In the genomic region with DNA sequence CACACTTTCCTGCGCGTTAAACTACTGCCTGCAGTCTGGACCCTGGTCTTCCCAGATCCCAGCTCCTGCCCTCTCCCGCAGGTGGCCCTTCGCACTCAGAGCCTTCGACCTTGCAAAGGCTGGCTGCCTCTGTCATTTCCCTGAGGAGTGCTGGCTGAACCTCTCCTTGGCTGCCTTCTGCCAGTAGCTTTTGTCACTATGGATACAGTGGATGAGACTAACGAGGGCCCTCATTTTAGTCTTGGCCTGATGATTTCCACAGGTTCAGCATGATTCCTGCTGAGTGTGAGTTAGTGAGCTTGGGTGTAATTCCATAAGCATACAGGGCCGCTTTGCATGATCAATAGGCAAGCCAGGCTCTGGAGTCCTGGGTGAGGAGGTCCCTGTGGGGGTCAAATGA, we compare ENCODE assay signal across 29 mouse cellular contexts. TPM values are rescaled to one million over a fixed set of nuclear protein-coding genes. Genes with fewer than 3 reads are reported as not detected.
A peak's percentile ranks its signal among the peaks of the same experiment; 100 is the strongest.
DNase-seq lines count a peak whose midpoint lies in the region; ATAC-seq and TF ChIP-seq lines count a peak whose summit lies in the region.
"Had no signal": no experiment of that assay in that cellular context is flagged by ENCODE, and none has a peak within 500 bp of the region (broad histone marks: within the 10 kb centered on the region; RNA-seq: fewer than 3 reads in every experiment).

No protein-coding gene starts in this region.

- H3K4me1 ChIP-seq in forebrain, postnatal 0 days (ENCODE audit: insufficient read depth) = peaks cover 12% of the 10 kb centered on the region; the same call in 1 of the 2 replicates
- H3K4me1 ChIP-seq in forebrain, embryonic 11.5 days (replicated peaks; ENCODE audit: control insufficient read depth, insufficient read depth, low read length) = peaks cover 6% of the 10 kb centered on the region
- peaks cover 9% of the 10 kb centered on the region; the same call in 1 of the 2 replicates for H3K4me1 ChIP-seq in hindbrain, postnatal 0 days (ENCODE audit: insufficient read depth, low read length)
- peaks cover 13% of the 10 kb centered on the region; the same call in 1 of the 2 replicates for H3K4me1 ChIP-seq in hindbrain, embryonic 12.5 days
- peaks cover 18% of the 10 kb centered on the region for H3K4me1 ChIP-seq in midbrain, embryonic 13.5 days (replicated peaks)
- H3K4me1 ChIP-seq in midbrain, embryonic 15.5 days = peaks cover 13% of the 10 kb centered on the region
- H3K4me1 ChIP-seq: limb, embryonic 12.5 days; liver, embryonic 12.5 days had no signal

- 58% methylated on average over 7 of the region's 7 CpGs for WGBS in forebrain, postnatal 0 days
- WGBS in forebrain, embryonic 11.5 days = 78% methylated on average over 7 of the region's 7 CpGs
- WGBS in hindbrain, postnatal 0 days = 38% methylated on average over 7 of the region's 7 CpGs
- 72% methylated on average over 7 of the region's 7 CpGs for WGBS in hindbrain, embryonic 12.5 days
- WGBS in midbrain, embryonic 13.5 days = 65% methylated on average over 7 of the region's 7 CpGs
- 65% methylated on average over 7 of the region's 7 CpGs for WGBS in midbrain, embryonic 15.5 days

- no peak overlapping the region for H3K27ac ChIP-seq in forebrain, postnatal 0 days (ENCODE audit: low read depth, low read length)
- no peak overlapping the region for H3K27ac ChIP-seq in forebrain, embryonic 11.5 days (ENCODE audit: low read depth, low read length)
- H3K27ac ChIP-seq in hindbrain, postnatal 0 days = no peak overlapping the region
- H3K27ac ChIP-seq in hindbrain, embryonic 12.5 days = no peak overlapping the region
- H3K27ac ChIP-seq in midbrain, embryonic 13.5 days = no peak overlapping the region
- 0 out of 2 replicates have a peak overlapping the region, but pooled peaks have one; percentile 22 for H3K27ac ChIP-seq in midbrain, embryonic 15.5 days
- H3K27ac ChIP-seq: forebrain, embryonic 12.5 days; limb, embryonic 12.5 days; liver, embryonic 12.5 days; midbrain, embryonic 12.5 days; stomach, embryonic 15.5 days had no signal

- H3K27me3 ChIP-seq in forebrain, postnatal 0 days (ENCODE audit: insufficient read depth, low read length) = no peaks in the 10 kb centered on the region
- H3K27me3 ChIP-seq in forebrain, embryonic 11.5 days (ENCODE audit: control insufficient read depth, insufficient read depth, low read length) = no peaks in the 10 kb centered on the region
- H3K27me3 ChIP-seq in hindbrain, postnatal 0 days (ENCODE audit: insufficient read depth, low read length) = no peaks in the 10 kb centered on the region
- H3K27me3 ChIP-seq in hindbrain, embryonic 12.5 days = peaks cover 12% of the 10 kb centered on the region
- no peaks in the 10 kb centered on the region for H3K27me3 ChIP-seq in midbrain, embryonic 13.5 days
- no peaks in the 10 kb centered on the region for H3K27me3 ChIP-seq in midbrain, embryonic 15.5 days (replicated peaks)
- H3K27me3 ChIP-seq: forebrain, embryonic 12.5 days; limb, embryonic 12.5 days; liver, embryonic 12.5 days; stomach, embryonic 15.5 days had no signal

- H3K4me3 ChIP-seq in forebrain, postnatal 0 days (ENCODE audit: low read depth, low read length) = no peak overlapping the region
- H3K4me3 ChIP-seq in forebrain, embryonic 11.5 days (ENCODE audit: low read depth, low read length) = no peak overlapping the region
- no peak overlapping the region for H3K4me3 ChIP-seq in hindbrain, postnatal 0 days (ENCODE audit: low read length)
- H3K4me3 ChIP-seq in hindbrain, embryonic 12.5 days = no peak overlapping the region
- H3K4me3 ChIP-seq in midbrain, embryonic 13.5 days (replicated peaks) = no peak overlapping the region
- H3K4me3 ChIP-seq in midbrain, embryonic 15.5 days = no peak overlapping the region
- H3K4me3 ChIP-seq: forebrain, embryonic 12.5 days; limb, embryonic 12.5 days; liver, embryonic 12.5 days; midbrain, embryonic 12.5 days; stomach, embryonic 15.5 days had no signal

- no peak overlapping the region for H3K4me2 ChIP-seq in forebrain, postnatal 0 days (ENCODE audit: low read depth)
- no peak overlapping the region for H3K4me2 ChIP-seq in forebrain, embryonic 11.5 days (ENCODE audit: low read depth, low read length, severe bottlenecking)
- H3K4me2 ChIP-seq in hindbrain, postnatal 0 days (ENCODE audit: low read depth, low read length) = no peak overlapping the region
- H3K4me2 ChIP-seq in hindbrain, embryonic 12.5 days (replicated peaks) = no peak overlapping the region
- no peak overlapping the region for H3K4me2 ChIP-seq in midbrain, embryonic 13.5 days (replicated peaks)
- H3K4me2 ChIP-seq in midbrain, embryonic 15.5 days = no peak overlapping the region
- H3K4me2 ChIP-seq: forebrain, embryonic 12.5 days; heart, embryonic 11.5 days; limb, embryonic 12.5 days; liver, embryonic 12.5 days; midbrain, embryonic 12.5 days; stomach, embryonic 15.5 days had no signal

- ATAC-seq in forebrain, postnatal 0 days = peak; percentile 42
- no peak for ATAC-seq in forebrain, embryonic 11.5 days (replicated peaks; ENCODE audit: low FRiP score)
- ATAC-seq in hindbrain, postnatal 0 days = peak; percentile 70
- ATAC-seq in hindbrain, embryonic 12.5 days (ENCODE audit: low FRiP score) = no peak
- ATAC-seq in midbrain, embryonic 13.5 days = peak; percentile 48; the same call in 1 of the 2 replicates
- ATAC-seq in midbrain, embryonic 15.5 days (replicated peaks) = 0 out of 2 replicates have a peak, but pooled peaks have one; percentile 32
- ATAC-seq: activated CD4-positive, CD25-positive, alpha-beta regulatory T cell, adult 4 months; inflammation-experienced regulatory T-cells, adult 6 months; liver, embryonic 12.5 days had no signal

- no peaks in the 10 kb centered on the region for H3K36me3 ChIP-seq in forebrain, postnatal 0 days (ENCODE audit: insufficient read depth)
- H3K36me3 ChIP-seq in forebrain, embryonic 11.5 days (ENCODE audit: control insufficient read depth, insufficient read depth, low read length) = no peaks in the 10 kb centered on the region
- H3K36me3 ChIP-seq in hindbrain, postnatal 0 days (ENCODE audit: insufficient read depth, low read length) = no peaks in the 10 kb centered on the region
- no peaks in the 10 kb centered on the region for H3K36me3 ChIP-seq in hindbrain, embryonic 12.5 days
- H3K36me3 ChIP-seq in midbrain, embryonic 13.5 days = no peaks in the 10 kb centered on the region
- no peaks in the 10 kb centered on the region for H3K36me3 ChIP-seq in midbrain, embryonic 15.5 days (replicated peaks)
- H3K36me3 ChIP-seq: forebrain, embryonic 12.5 days; limb, embryonic 12.5 days; liver, embryonic 12.5 days; midbrain, embryonic 12.5 days; stomach, embryonic 15.5 days had no signal

- no peak for TF ChIP-seq CTCF in forebrain, postnatal 0 days (IDR thresholded peaks at IDR 0.05; ENCODE audit: low read depth)
- no peak for TF ChIP-seq CTCF in hindbrain, postnatal 0 days (IDR thresholded peaks at IDR 0.05; ENCODE audit: low read depth)

- H3K9ac ChIP-seq in forebrain, postnatal 0 days = no peak overlapping the region
- H3K9ac ChIP-seq in forebrain, embryonic 11.5 days (ENCODE audit: low read length) = no peak overlapping the region
- no peak overlapping the region for H3K9ac ChIP-seq in hindbrain, postnatal 0 days (replicated peaks; ENCODE audit: low read length)
- H3K9ac ChIP-seq in hindbrain, embryonic 12.5 days = no peak overlapping the region
- no peak overlapping the region for H3K9ac ChIP-seq in midbrain, embryonic 13.5 days (replicated peaks)
- H3K9ac ChIP-seq in midbrain, embryonic 15.5 days = no peak overlapping the region
- H3K9ac ChIP-seq: forebrain, embryonic 12.5 days; limb, embryonic 12.5 days; liver, embryonic 12.5 days; midbrain, embryonic 12.5 days; stomach, embryonic 15.5 days had no signal

- no peaks in the 10 kb centered on the region for H3K9me3 ChIP-seq in forebrain, postnatal 0 days (ENCODE audit: low read length)
- no peaks in the 10 kb centered on the region for H3K9me3 ChIP-seq in forebrain, embryonic 11.5 days (ENCODE audit: control insufficient read depth, low read length)
- no peaks in the 10 kb centered on the region for H3K9me3 ChIP-seq in hindbrain, postnatal 0 days (ENCODE audit: low read length)
- no peaks in the 10 kb centered on the region for H3K9me3 ChIP-seq in hindbrain, embryonic 12.5 days (replicated peaks)
- no peaks in the 10 kb centered on the region for H3K9me3 ChIP-seq in midbrain, embryonic 13.5 days
- H3K9me3 ChIP-seq in midbrain, embryonic 15.5 days = no peaks in the 10 kb centered on the region
- H3K9me3 ChIP-seq: forebrain, embryonic 12.5 days; limb, embryonic 12.5 days; liver, embryonic 12.5 days; midbrain, embryonic 12.5 days; stomach, embryonic 15.5 days had no signal

- peak; percentile 46 for DNase-seq in forebrain, postnatal 0 days
- no peak for DNase-seq in forebrain, embryonic 11.5 days (ENCODE audit: low spot score)
- DNase-seq in hindbrain, postnatal 0 days (ENCODE audit: low spot score) = peak; percentile 57
- DNase-seq in MN1 (ENCODE audit: low spot score) = no peak
- DNase-seq: adrenal gland, adult 8-10 months; cerebellum, adult 18-20 months; gastrocnemius, postnatal 10 days; heart, postnatal 10 days; kidney, adult 18-20 months; kidney, postnatal 4 days; lung, adult 18-20 months; lung, postnatal 10 days; right cerebral cortex, adult 18-20 months; thymus, adult 18-20 months; thymus, postnatal 4 days had no signal

RNA-seq across cellular contexts. Expression of gene Tmem150c, which starts 16.0 kb away (rescaled TPM):
- 76.1 and 86.1 TPM in 2 replicates for total RNA-seq in forebrain, postnatal 0 days (2014; rRNA removed)
- 44.0 and 60.6 TPM in 2 replicates for polyA plus RNA-seq in forebrain, postnatal 0 days (2015; fragmentation: Nextera tagmentation; extraction: Ambion mirVana)
- 2.4 TPM in 2 replicates for polyA plus RNA-seq in forebrain, embryonic 11.5 days (2014; fragmentation: Nextera tagmentation; extraction: Ambion mirVana)
- total RNA-seq in hindbrain, postnatal 0 days (2014; rRNA removed) = 48.6 and 59.5 TPM in 2 replicates
- polyA plus RNA-seq in hindbrain, postnatal 0 days (2015; fragmentation: Nextera tagmentation; extraction: Ambion mirVana) = 32.7 and 33.5 TPM in 2 replicates
- 8.2 and 9.9 TPM in 2 replicates for polyA plus RNA-seq in hindbrain, embryonic 12.5 days (2016; fragmentation: Nextera tagmentation; extraction: Ambion mirVana)
- 17.7 and 22.1 TPM in 2 replicates for polyA plus RNA-seq in midbrain, embryonic 13.5 days (2015; fragmentation: Nextera tagmentation; extraction: Ambion mirVana)
- 33.1 and 39.8 TPM in 2 replicates for polyA plus RNA-seq in midbrain, embryonic 15.5 days (2015; fragmentation: Nextera tagmentation; extraction: Ambion mirVana)
- total RNA-seq: common myeloid progenitor, adult 5-6 weeks; granulocyte monocyte progenitor cell, adult 5-6 weeks had no signal
- polyA plus RNA-seq: activated CD4-positive, CD25-positive, alpha-beta regulatory T cell, adult 4 months; C2C12; inflammation-experienced regulatory T-cells, adult 6 months had no signal

Comparison
In these comparisons a context has a peak if more than half of its experiments do, and no peak if none do; other contexts are left out.
1. ATAC-seq: peak in forebrain, postnatal 0 days (single experiment), hindbrain, postnatal 0 days (single experiment), midbrain, embryonic 13.5 days (single experiment) and midbrain, embryonic 15.5 days (single experiment); none in forebrain, embryonic 11.5 days (single experiment) and hindbrain, embryonic 12.5 days (single experiment).
2. DNase-seq: peak in forebrain, postnatal 0 days (single experiment) and hindbrain, postnatal 0 days (single experiment); none in forebrain, embryonic 11.5 days (single experiment) and MN1 (single experiment).